Comparison of ENCODE assay signal across 8 mouse cellular contexts in genomic region chr12:90915929-90916713, GRCm38 (mm10).
DNase-seq lines count a peak whose midpoint lies in the region; ATAC-seq lines count a peak whose summit lies in the region.

No protein-coding gene starts in this region.

- H3K4me3 ChIP-seq in midbrain, embryonic 15.5 days, result no peak overlapping the region

- 55% methylated on average over 11 of the region's 11 CpGs for WGBS in midbrain, embryonic 15.5 days

- no peaks in the 10 kb centered on the region for H3K9me3 ChIP-seq in midbrain, embryonic 15.5 days

- H3K9ac ChIP-seq in midbrain, embryonic 15.5 days, result no peak overlapping the region

- H3K4me1 ChIP-seq in midbrain, embryonic 15.5 days, result peaks cover 4% of the 10 kb centered on the region; the same call in 1 of the 2 replicates

- no peak overlapping the region for H3K4me2 ChIP-seq in midbrain, embryonic 15.5 days

- peak; percentile 93 for ATAC-seq in midbrain, embryonic 15.5 days (replicated peaks)
- ATAC-seq in megakaryocyte, adult 5-6 weeks (ENCODE audit: poor library complexity, severe bottlenecking), result no peak

- H3K36me3 ChIP-seq in midbrain, embryonic 15.5 days (replicated peaks), result no peaks in the 10 kb centered on the region

- no peak overlapping the region for H3K27ac ChIP-seq in midbrain, embryonic 15.5 days

- peak; percentile 6 for DNase-seq in adrenal gland, adult 2 months
- DNase-seq in adrenal gland, postnatal 25 days, result no peak
- DNase-seq in ovary, adult 18-20 months (ENCODE audit: low spot score), result peak; percentile 83
- DNase-seq in ovary, postnatal 14 days (ENCODE audit: low spot score), result no peak
- DNase-seq in spleen, adult 18-20 months, result no peak
- no peak for DNase-seq in heart, adult 18-20 months

- no peaks in the 10 kb centered on the region for H3K27me3 ChIP-seq in midbrain, embryonic 15.5 days (replicated peaks)

Comparison
In these comparisons a context has a peak if more than half of its experiments do, and no peak if none do; other contexts are left out.
1. DNase-seq: peak in adrenal gland, adult 2 months (single experiment) and ovary, adult 18-20 months (single experiment); none in adrenal gland, postnatal 25 days (single experiment), ovary, postnatal 14 days (single experiment), spleen, adult 18-20 months (0 of 2) and heart, adult 18-20 months (0 of 2).